Mouse (Mus musculus): ENCODE data around the gene Fermt3. TPM values are rescaled to one million over a fixed set of nuclear protein-coding genes. Genes with fewer than 3 reads are reported as not detected.

Fermt3 gene
- total and polyA plus RNA-seq, 3 experiments = 5.2 to 9.0 (median 7.8) TPM

GRCm38 (mm10) chr19:6985300-6985699 is 34.0 kb downstream of the Fermt3 start:
- no peaks in the 10 kb centered on the region for H3K36me3 ChIP-seq (ENCODE audit: control insufficient read depth, insufficient read depth, low read length)

GRCm38 (mm10) chr19:6983621-6984020 is 35.6 kb downstream of the Fermt3 start:
- Histone ChIP-seq H3K9ac (ENCODE audit: low read depth, low read length) (no peak overlapping the region), H3K27ac (no peak overlapping the region), H3K4me1 (ENCODE audit: control insufficient read depth, insufficient read depth, low read length) (peaks cover 6% of the 10 kb centered on the region), H3K36me3 (ENCODE audit: control insufficient read depth, insufficient read depth, low read length) (no peaks in the 10 kb centered on the region), H3K79me2 (replicated peaks; ENCODE audit: control insufficient read depth, insufficient read depth, low read length) (peaks cover 2% of the 10 kb centered on the region; the same call in 1 of the 2 replicates), H3K27me3 (ENCODE audit: control insufficient read depth, insufficient read depth, low read length) (no peaks in the 10 kb centered on the region), H3K4me3 (no peak overlapping the region)
- no peak for DNase-seq
- TF ChIP-seq POLR2A (IDR thresholded peaks at IDR 0.05; ENCODE audit: insufficient read depth, low read depth, low read length) (no peak), EP300 (IDR thresholded peaks at IDR 0.05; ENCODE audit: insufficient read depth, low read depth, low read length) (no peak), CTCF (IDR thresholded peaks at IDR 0.05) (no peak)
- WGBS = 93% methylated on average over 5 of the region's 5 CpGs
- intact Hi-C loops (cut with DNase I) = no loop called here

More at GRCm38 (mm10) chr19:6985300-6985699, 34.0 kb downstream of the Fermt3 start:
- no peak for TF ChIP-seq CTCF (IDR thresholded peaks at IDR 0.05)
- TF ChIP-seq EP300 (IDR thresholded peaks at IDR 0.05; ENCODE audit: insufficient read depth, low read depth, low read length) = no peak
- 88% methylated on average over 19 of the region's 19 CpGs for WGBS
- H3K27ac ChIP-seq = no peak overlapping the region
- H3K9ac ChIP-seq (ENCODE audit: low read depth, low read length) = no peak overlapping the region
- no peaks in the 10 kb centered on the region for H3K27me3 ChIP-seq (ENCODE audit: control insufficient read depth, insufficient read depth, low read length)
- intact Hi-C loops (cut with DNase I) = no loop called here
- H3K79me2 ChIP-seq (replicated peaks; ENCODE audit: control insufficient read depth, insufficient read depth, low read length) = peaks cover 2% of the 10 kb centered on the region; the same call in 1 of the 2 replicates
- DNase-seq = peak in 1 of 2 experiments; percentile 24
- H3K4me3 ChIP-seq = no peak overlapping the region
- peaks cover 6% of the 10 kb centered on the region for H3K4me1 ChIP-seq (ENCODE audit: control insufficient read depth, insufficient read depth, low read length)

- Histone ChIP-seq H3K9ac (ENCODE audit: low read depth, low read length) (no peak overlapping the region), H3K4me1 (ENCODE audit: control insufficient read depth, insufficient read depth, low read length) (peaks cover 6% of the 10 kb centered on the region), H3K36me3 (ENCODE audit: control insufficient read depth, insufficient read depth, low read length) (no peaks in the 10 kb centered on the region), H3K4me3 (no peak overlapping the region; the same call in 1 of the 2 replicates), H3K27me3 (ENCODE audit: control insufficient read depth, insufficient read depth, low read length) (no peaks in the 10 kb centered on the region), H3K79me2 (replicated peaks; ENCODE audit: control insufficient read depth, insufficient read depth, low read length) (peaks cover 2% of the 10 kb centered on the region; the same call in 1 of the 2 replicates), H3K27ac (peak overlapping the region; percentile 97)
- no peak for TF ChIP-seq CTCF (IDR thresholded peaks at IDR 0.05)
- no peak for TF ChIP-seq EP300 (IDR thresholded peaks at IDR 0.05; ENCODE audit: insufficient read depth, low read depth, low read length)
- no peak for TF ChIP-seq POLR2A (IDR thresholded peaks at IDR 0.05; ENCODE audit: insufficient read depth, low read depth, low read length)
- intact Hi-C loops (cut with DNase I) = loop anchor here (1.0 kb wide), 1 partner anchor 10 kb away; no protein-coding TSS in a partner anchor
- WGBS = 86% methylated on average over 4 of the region's 4 CpGs
- DNase-seq = no peak
Measured at GRCm38 (mm10) chr19:6981465-6981864, 37.8 kb downstream of the Fermt3 start.

- intact Hi-C loops (cut with DNase I) = loop anchor here (1.0 kb wide), 1 partner anchor 11 kb away; no protein-coding TSS in a partner anchor
- peaks cover 3% of the 10 kb centered on the region; the same call in 1 of the 2 replicates for H3K4me1 ChIP-seq (ENCODE audit: control insufficient read depth, insufficient read depth, low read length)
- peak; percentile 84 for TF ChIP-seq EP300 (IDR thresholded peaks at IDR 0.05; ENCODE audit: insufficient read depth, low read depth, low read length)
- no peak for TF ChIP-seq CTCF (IDR thresholded peaks at IDR 0.05)
- peak; percentile 100 for TF ChIP-seq POLR2A (IDR thresholded peaks at IDR 0.05; ENCODE audit: insufficient read depth, low read depth, low read length)
Measured at GRCm38 (mm10) chr19:6980381-6981093, 38.7 kb downstream of the Fermt3 start, which contains the start of gene Fkbp2. Gene Fkbp2, minus strand, starts transcription at chr19:6980501.

GRCm38 (mm10) chr19:6979486-6980380 is 39.5 kb downstream of the Fermt3 start:
- under 1% methylated on average over 58 of the region's 59 CpGs for WGBS
- Histone ChIP-seq H3K27ac (peak overlapping the region; percentile 97), H3K4me3 (peak overlapping the region; percentile 95), H3K79me2 (replicated peaks; ENCODE audit: control insufficient read depth, insufficient read depth, low read length) (no peaks in the 10 kb centered on the region), H3K9ac (ENCODE audit: low read depth, low read length) (peak overlapping the region; percentile 72), H3K4me1 (ENCODE audit: control insufficient read depth, insufficient read depth, low read length) (peaks cover 3% of the 10 kb centered on the region; the same call in 1 of the 2 replicates), H3K27me3 (ENCODE audit: control insufficient read depth, insufficient read depth, low read length) (no peaks in the 10 kb centered on the region), H3K36me3 (ENCODE audit: control insufficient read depth, insufficient read depth, low read length) (no peaks in the 10 kb centered on the region)
- TF ChIP-seq CTCF (IDR thresholded peaks at IDR 0.05) = peak; percentile 87
- peak; percentile 50; the same call in 1 of the 2 replicates for TF ChIP-seq POLR2A (IDR thresholded peaks at IDR 0.05; ENCODE audit: insufficient read depth, low read depth, low read length)
- 0 out of 2 replicates have a peak, but pooled peaks have one; percentile 6 for TF ChIP-seq EP300 (IDR thresholded peaks at IDR 0.05; ENCODE audit: insufficient read depth, low read depth, low read length)
- DNase-seq = peak; percentile 99
- intact Hi-C loops (cut with DNase I) = loop anchor here (2.0 to 5.0 kb wide), 2 partner anchors 37 to 59 kb away; partner anchors contain the start of genes Bad, Gpr137 and Stip1

More at GRCm38 (mm10) chr19:6980381-6981093, 38.7 kb downstream of the Fermt3 start, which contains the start of gene Fkbp2:
- Histone ChIP-seq H3K9ac (ENCODE audit: low read depth, low read length) (peak within 1 kb of the TSS; percentile 77), H3K79me2 (replicated peaks; ENCODE audit: control insufficient read depth, insufficient read depth, low read length) (no peaks in the 10 kb centered on the region), H3K27ac (peak within 1 kb of the TSS; percentile 97), H3K36me3 (ENCODE audit: control insufficient read depth, insufficient read depth, low read length) (no peaks in the 10 kb centered on the region), H3K27me3 (ENCODE audit: control insufficient read depth, insufficient read depth, low read length) (no peaks in the 10 kb centered on the region), H3K4me3 (peak within 1 kb of the TSS; percentile 95)
- WGBS = 1% methylated on average over 36 of the region's 38 CpGs
- peak; percentile 99 for DNase-seq
